Mouse (Mus musculus): ENCODE data around the gene Pcgf1. TPM values are rescaled to one million over a fixed set of nuclear protein-coding genes. Genes with fewer than 3 reads are reported as not detected.

The Pcgf1 gene
- polyA plus RNA-seq, 1 experiment from 2014 or later = 44.3 TPM

GRCm38 (mm10) chr6:83054074-83054851 is 23.4 kb upstream of the Pcgf1 start, which contains the start of gene Aup1:
Aup1 (plus strand) TSS chr6:83054521.
- Histone ChIP-seq H3K4me3 (ENCODE audit: low read depth, low read length) (peak within 1 kb of the TSS; percentile 99), H3K36me3 (ENCODE audit: control insufficient read depth, insufficient read depth, low read length) (peaks cover 10% of the 10 kb centered on the region; the same call in 1 of the 2 replicates), H3K27me3 (ENCODE audit: control insufficient read depth, insufficient read depth, low read length) (no peaks in the 10 kb centered on the region), H3K4me2 (ENCODE audit: low read depth, severe bottlenecking) (peak within 1 kb of the TSS; percentile 92), H3K9me3 (ENCODE audit: control insufficient read depth, low read length) (no peaks in the 10 kb centered on the region), H3K9ac (ENCODE audit: low read length) (peak within 1 kb of the TSS; percentile 94), H3K4me1 (ENCODE audit: control insufficient read depth, insufficient read depth, low read length) (peaks cover 14% of the 10 kb centered on the region), H3K27ac (replicated peaks; ENCODE audit: low read depth, low read length) (peak within 1 kb of the TSS; percentile 81)
- peak; percentile 90 for ATAC-seq (ENCODE audit: insufficient number of reproducible peaks, low FRiP score, low TSS enrichment, low read depth)
- WGBS = under 1% methylated on average over 64 of the region's 64 CpGs
- peak; percentile 97 for DNase-seq (ENCODE audit: low spot score)

GRCm38 (mm10) chr6:83054871-83055431 is 22.7 kb upstream of the Pcgf1 start, which contains the start of gene Htra2:
Htra2 (minus strand) TSS chr6:83055273.
- H3K4me3 ChIP-seq (ENCODE audit: low read depth, low read length) = peak within 1 kb of the TSS; percentile 99
- peaks cover 14% of the 10 kb centered on the region for H3K4me1 ChIP-seq (ENCODE audit: control insufficient read depth, insufficient read depth, low read length)
- peak within 1 kb of the TSS; percentile 94 for H3K9ac ChIP-seq (ENCODE audit: low read length)
- DNase-seq (ENCODE audit: low spot score) = peak; percentile 62
- peak within 1 kb of the TSS; percentile 81 for H3K27ac ChIP-seq (replicated peaks; ENCODE audit: low read depth, low read length)
- no peaks in the 10 kb centered on the region for H3K9me3 ChIP-seq (ENCODE audit: control insufficient read depth, low read length)
- ATAC-seq (ENCODE audit: insufficient number of reproducible peaks, low FRiP score, low TSS enrichment, low read depth) = peak; percentile 15
- under 1% methylated on average over 50 of the region's 50 CpGs for WGBS
- 0 out of 2 replicates have a peak, but pooled peaks cover 2% of the 10 kb centered on the region for H3K27me3 ChIP-seq (ENCODE audit: control insufficient read depth, insufficient read depth, low read length)
- peaks cover 10% of the 10 kb centered on the region; the same call in 1 of the 2 replicates for H3K36me3 ChIP-seq (ENCODE audit: control insufficient read depth, insufficient read depth, low read length)
- peak within 1 kb of the TSS; percentile 92 for H3K4me2 ChIP-seq (ENCODE audit: low read depth, severe bottlenecking)

GRCm38 (mm10) chr6:83057790-83058189 is 19.9 kb upstream of the Pcgf1 start, which contains the start of gene Dqx1:
Dqx1 (plus strand) TSS chr6:83057844.
- Histone ChIP-seq H3K9me3 (ENCODE audit: control insufficient read depth, low read length) (no peaks in the 10 kb centered on the region), H3K36me3 (ENCODE audit: control insufficient read depth, insufficient read depth, low read length) (peaks cover 5% of the 10 kb centered on the region; the same call in 1 of the 2 replicates), H3K4me2 (ENCODE audit: low read depth, severe bottlenecking) (no peak within 1 kb of the TSS), H3K27ac (replicated peaks; ENCODE audit: low read depth, low read length) (no peak within 1 kb of the TSS), H3K9ac (ENCODE audit: low read length) (no peak within 1 kb of the TSS), H3K4me3 (ENCODE audit: low read depth, low read length) (no peak within 1 kb of the TSS), H3K27me3 (ENCODE audit: control insufficient read depth, insufficient read depth, low read length) (peaks cover 11% of the 10 kb centered on the region), H3K4me1 (ENCODE audit: control insufficient read depth, insufficient read depth, low read length) (peaks cover 11% of the 10 kb centered on the region)
- DNase-seq (ENCODE audit: low spot score) = no peak
- ATAC-seq (ENCODE audit: insufficient number of reproducible peaks, low FRiP score, low TSS enrichment, low read depth) = no peak
- WGBS = 43% methylated on average over 3 of the region's 3 CpGs

- Histone ChIP-seq H3K9ac (ENCODE audit: low read length) (no peak overlapping the region), H3K4me2 (ENCODE audit: low read depth, severe bottlenecking) (no peak overlapping the region), H3K27me3 (ENCODE audit: control insufficient read depth, insufficient read depth, low read length) (peaks cover 20% of the 10 kb centered on the region), H3K27ac (replicated peaks; ENCODE audit: low read depth, low read length) (no peak overlapping the region), H3K9me3 (ENCODE audit: control insufficient read depth, low read length) (no peaks in the 10 kb centered on the region), H3K36me3 (ENCODE audit: control insufficient read depth, insufficient read depth, low read length) (peaks cover 5% of the 10 kb centered on the region; the same call in 1 of the 2 replicates), H3K4me3 (ENCODE audit: low read depth, low read length) (no peak overlapping the region), H3K4me1 (ENCODE audit: control insufficient read depth, insufficient read depth, low read length) (peaks cover 7% of the 10 kb centered on the region)
- no peak for DNase-seq (ENCODE audit: low spot score)
- no peak for ATAC-seq (ENCODE audit: insufficient number of reproducible peaks, low FRiP score, low TSS enrichment, low read depth)
- 85% methylated on average over 2 of the region's 2 CpGs for WGBS
These were observed 18.9 kb upstream of the Pcgf1 start for GRCm38 (mm10) chr6:83058725-83059124.

- peaks cover 13% of the 10 kb centered on the region for H3K4me1 ChIP-seq (ENCODE audit: control insufficient read depth, insufficient read depth, low read length)
- H3K27me3 ChIP-seq (ENCODE audit: control insufficient read depth, insufficient read depth, low read length) = peaks cover 87% of the 10 kb centered on the region
- WGBS = 41% methylated on average over 8 of the region's 8 CpGs
- no peaks in the 10 kb centered on the region for H3K9me3 ChIP-seq (ENCODE audit: control insufficient read depth, low read length)
- no peak overlapping the region for H3K4me3 ChIP-seq (ENCODE audit: low read depth, low read length)
- H3K36me3 ChIP-seq (ENCODE audit: control insufficient read depth, insufficient read depth, low read length) = no peaks in the 10 kb centered on the region
- no peak overlapping the region for H3K4me2 ChIP-seq (ENCODE audit: low read depth, severe bottlenecking)
- no peak for DNase-seq (ENCODE audit: low spot score)
- H3K27ac ChIP-seq (replicated peaks; ENCODE audit: low read depth, low read length) = no peak overlapping the region
- H3K9ac ChIP-seq (ENCODE audit: low read length) = no peak overlapping the region
- no peak for ATAC-seq (ENCODE audit: insufficient number of reproducible peaks, low FRiP score, low TSS enrichment, low read depth)
These were observed 11.7 kb upstream of the Pcgf1 start for GRCm38 (mm10) chr6:83065995-83066394.

- Histone ChIP-seq H3K9ac (ENCODE audit: low read length) (no peak overlapping the region), H3K27ac (replicated peaks; ENCODE audit: low read depth, low read length) (no peak overlapping the region), H3K36me3 (ENCODE audit: control insufficient read depth, insufficient read depth, low read length) (no peaks in the 10 kb centered on the region), H3K4me3 (ENCODE audit: low read depth, low read length) (no peak overlapping the region), H3K27me3 (ENCODE audit: control insufficient read depth, insufficient read depth, low read length) (peaks cover 89% of the 10 kb centered on the region), H3K4me2 (ENCODE audit: low read depth, severe bottlenecking) (no peak overlapping the region), H3K9me3 (ENCODE audit: control insufficient read depth, low read length) (no peaks in the 10 kb centered on the region), H3K4me1 (ENCODE audit: control insufficient read depth, insufficient read depth, low read length) (peaks cover 17% of the 10 kb centered on the region)
- DNase-seq (ENCODE audit: low spot score) (no peak), ATAC-seq (ENCODE audit: insufficient number of reproducible peaks, low FRiP score, low TSS enrichment, low read depth) (no peak)
- 25% methylated on average over 6 of the region's 6 CpGs for WGBS
These were observed 11.2 kb upstream of the Pcgf1 start for GRCm38 (mm10) chr6:83066441-83066840.

- H3K9me3 ChIP-seq (ENCODE audit: control insufficient read depth, low read length) = no peaks in the 10 kb centered on the region
- peaks cover 96% of the 10 kb centered on the region for H3K27me3 ChIP-seq (ENCODE audit: control insufficient read depth, insufficient read depth, low read length)
- H3K36me3 ChIP-seq (ENCODE audit: control insufficient read depth, insufficient read depth, low read length) = no peaks in the 10 kb centered on the region
- DNase-seq (ENCODE audit: low spot score) (no peak), ATAC-seq (ENCODE audit: insufficient number of reproducible peaks, low FRiP score, low TSS enrichment, low read depth) (no peak)
- H3K9ac ChIP-seq (ENCODE audit: low read length) = no peak overlapping the region
- H3K4me2 ChIP-seq (ENCODE audit: low read depth, severe bottlenecking) = no peak overlapping the region
- H3K4me1 ChIP-seq (ENCODE audit: control insufficient read depth, insufficient read depth, low read length) = peaks cover 19% of the 10 kb centered on the region
- WGBS = 4% methylated on average over 8 of the region's 8 CpGs
- no peak overlapping the region for H3K27ac ChIP-seq (replicated peaks; ENCODE audit: low read depth, low read length)
- H3K4me3 ChIP-seq (ENCODE audit: low read depth, low read length) = no peak overlapping the region
These were observed 9.4 kb upstream of the Pcgf1 start for GRCm38 (mm10) chr6:83068221-83068620.

GRCm38 (mm10) chr6:83068706-83069487 is 8.8 kb upstream of the Pcgf1 start:
- Histone ChIP-seq H3K27ac (replicated peaks; ENCODE audit: low read depth, low read length) (no peak overlapping the region), H3K36me3 (ENCODE audit: control insufficient read depth, insufficient read depth, low read length) (no peaks in the 10 kb centered on the region), H3K4me1 (ENCODE audit: control insufficient read depth, insufficient read depth, low read length) (peaks cover 19% of the 10 kb centered on the region), H3K4me3 (ENCODE audit: low read depth, low read length) (peak overlapping the region; percentile 15; the same call in 1 of the 2 replicates), H3K4me2 (ENCODE audit: low read depth, severe bottlenecking) (peak overlapping the region; percentile 25; the same call in 1 of the 2 replicates), H3K9me3 (ENCODE audit: control insufficient read depth, low read length) (no peaks in the 10 kb centered on the region), H3K9ac (ENCODE audit: low read length) (no peak overlapping the region), H3K27me3 (ENCODE audit: control insufficient read depth, insufficient read depth, low read length) (peaks cover 95% of the 10 kb centered on the region)
- ATAC-seq (ENCODE audit: insufficient number of reproducible peaks, low FRiP score, low TSS enrichment, low read depth) (no peak), DNase-seq (ENCODE audit: low spot score) (peak; percentile 55)
- WGBS = under 1% methylated on average over 74 of the region's 81 CpGs

Data from limb, embryonic 11.5 days (tissue).